Mouse (Mus musculus) embryonic facial prominence, embryonic 14.5 days (tissue): Measurements from ENCODE around the gene Stil. TPM values are rescaled to one million over a fixed set of nuclear protein-coding genes. Genes with fewer than 3 reads are reported as not detected.

ENCODE experiments used
- polyA plus RNA-seq: library from polyadenylated mRNA; unstranded; fragments of >200 nt; fragmentation: Nextera tagmentation; extraction: Ambion mirVana; gene quantifications from 2 replicates; pipeline ENCODE4 v1.2.1, GENCODE M21; 2014

Gene Stil
- polyA plus RNA-seq, 1 experiment from 2014 or later: 11.8 TPM

Other genes starting within 250 kb of the Stil start
- gene Gm12830, start 178.4 kb upstream of the Stil start, polyA plus RNA-seq: not detected in 2 replicates
- gene Foxd2, start 91.3 kb upstream of the Stil start, polyA plus RNA-seq: 0.81 and 1.3 TPM in 2 replicates
- not detected in 2 replicates for gene Foxe3, start 74.1 kb upstream of the Stil start, polyA plus RNA-seq
- 110 and 112 TPM in 2 replicates for gene Cmpk1, start 12.9 kb upstream of the Stil start, polyA plus RNA-seq
- 1.3 and 1.6 TPM in 2 replicates for gene Tal1, start 56.3 kb downstream of the Stil start, polyA plus RNA-seq
- gene Pdzk1ip1, start 88.5 kb downstream of the Stil start, polyA plus RNA-seq: 7.7 and 18.5 TPM in 2 replicates
- 0.48 and 0.84 TPM in 2 replicates for gene Cyp4x1, start 134.1 kb downstream of the Stil start, polyA plus RNA-seq
- gene Cyp4a29, start 241.9 kb downstream of the Stil start, polyA plus RNA-seq: 0.11 TPM in 1 of 2 replicates, not detected in the other